Mouse (Mus musculus): ENCODE results near the gene Arid3c. TPM values are rescaled to one million over a fixed set of nuclear protein-coding genes. Genes with fewer than 3 reads are reported as not detected.

The Arid3c gene
- polyA plus RNA-seq, 1 experiment from 2014 or later: not detected

GRCm38 (mm10) chr4:41715082-41715481, 15.9 kb downstream of the Arid3c start:
- Histone ChIP-seq H3K9ac (replicated peaks; ENCODE audit: low read depth, low read length) (no peak overlapping the region), H3K36me3 (ENCODE audit: control insufficient read depth, insufficient read depth, low read length) (peaks cover 39% of the 10 kb centered on the region)
- 81% methylated on average over 8 of the region's 8 CpGs for WGBS

GRCm38 (mm10) chr4:41714276-41714675, 16.7 kb downstream of the Arid3c start:
- Histone ChIP-seq H3K27me3 (ENCODE audit: control insufficient read depth, insufficient read depth, low read length) (no peaks in the 10 kb centered on the region), H3K4me1 (ENCODE audit: control insufficient read depth, insufficient read depth, low read length) (peaks cover 10% of the 10 kb centered on the region; the same call in 1 of the 2 replicates), H3K36me3 (ENCODE audit: control insufficient read depth, insufficient read depth, low read length) (peaks cover 33% of the 10 kb centered on the region), H3K4me3 (ENCODE audit: low read depth, low read length) (peak overlapping the region; percentile 80; the same call in 1 of the 2 replicates), H3K9ac (replicated peaks; ENCODE audit: low read depth, low read length) (no peak overlapping the region), H3K27ac (ENCODE audit: low read length) (no peak overlapping the region), H3K9me3 (ENCODE audit: control insufficient read depth, low read depth, low read length) (no peaks in the 10 kb centered on the region), H3K4me2 (replicated peaks; ENCODE audit: low read depth, low read length) (peak overlapping the region; percentile 91)
- ATAC-seq (ENCODE audit: insufficient number of reproducible peaks, insufficient read depth, low FRiP score, low read depth): no peak
- 22% methylated on average over 8 of the region's 8 CpGs for whole genome bisulfite sequencing

More at GRCm38 (mm10) chr4:41715082-41715481, 15.9 kb downstream of the Arid3c start:
- Histone ChIP-seq H3K4me1 (ENCODE audit: control insufficient read depth, insufficient read depth, low read length) (peaks cover 10% of the 10 kb centered on the region; the same call in 1 of the 2 replicates), H3K4me2 (replicated peaks; ENCODE audit: low read depth, low read length) (no peak overlapping the region), H3K4me3 (ENCODE audit: low read depth, low read length) (no peak overlapping the region), H3K9me3 (ENCODE audit: control insufficient read depth, low read depth, low read length) (no peaks in the 10 kb centered on the region), H3K27ac (ENCODE audit: low read length) (no peak overlapping the region), H3K27me3 (ENCODE audit: control insufficient read depth, insufficient read depth, low read length) (no peaks in the 10 kb centered on the region)
- no peak for ATAC-seq (ENCODE audit: insufficient number of reproducible peaks, insufficient read depth, low FRiP score, low read depth)

GRCm38 (mm10) chr4:41713197-41714067, 17.5 kb downstream of the Arid3c start, which contains the start of gene Rpp25l:
Gene Rpp25l (minus strand): TSS chr4:41713534.
- WGBS: under 1% methylated on average over 61 of the region's 61 CpGs
- no peaks in the 10 kb centered on the region for H3K9me3 ChIP-seq (ENCODE audit: control insufficient read depth, low read depth, low read length)
- ATAC-seq (ENCODE audit: insufficient number of reproducible peaks, insufficient read depth, low FRiP score, low read depth): peak; percentile 73; the same call in 1 of the 2 replicates
- no peaks in the 10 kb centered on the region for H3K27me3 ChIP-seq (ENCODE audit: control insufficient read depth, insufficient read depth, low read length)
- H3K4me1 ChIP-seq (ENCODE audit: control insufficient read depth, insufficient read depth, low read length): peaks cover 10% of the 10 kb centered on the region; the same call in 1 of the 2 replicates
- peak within 1 kb of the TSS; percentile 59; the same call in 1 of the 2 replicates for H3K27ac ChIP-seq (ENCODE audit: low read length)
- peak within 1 kb of the TSS; percentile 86 for H3K9ac ChIP-seq (replicated peaks; ENCODE audit: low read depth, low read length)
- peak within 1 kb of the TSS; percentile 80 for H3K4me3 ChIP-seq (ENCODE audit: low read depth, low read length)
- H3K36me3 ChIP-seq (ENCODE audit: control insufficient read depth, insufficient read depth, low read length): peaks cover 29% of the 10 kb centered on the region
- H3K4me2 ChIP-seq (replicated peaks; ENCODE audit: low read depth, low read length): peak within 1 kb of the TSS; percentile 91

GRCm38 (mm10) chr4:41712421-41713196, 18.3 kb downstream of the Arid3c start:
- no peaks in the 10 kb centered on the region for H3K27me3 ChIP-seq (ENCODE audit: control insufficient read depth, insufficient read depth, low read length)
- peak overlapping the region; percentile 91 for H3K4me2 ChIP-seq (replicated peaks; ENCODE audit: low read depth, low read length)
- H3K9me3 ChIP-seq (ENCODE audit: control insufficient read depth, low read depth, low read length): no peaks in the 10 kb centered on the region
- no peak for ATAC-seq (ENCODE audit: insufficient number of reproducible peaks, insufficient read depth, low FRiP score, low read depth)
- 37% methylated on average over 31 of the region's 31 CpGs for WGBS
- peak overlapping the region; percentile 80 for H3K4me3 ChIP-seq (ENCODE audit: low read depth, low read length)
- H3K4me1 ChIP-seq (ENCODE audit: control insufficient read depth, insufficient read depth, low read length): peaks cover 10% of the 10 kb centered on the region; the same call in 1 of the 2 replicates
- peaks cover 20% of the 10 kb centered on the region; the same call in 1 of the 2 replicates for H3K36me3 ChIP-seq (ENCODE audit: control insufficient read depth, insufficient read depth, low read length)
- peak overlapping the region; percentile 86 for H3K9ac ChIP-seq (replicated peaks; ENCODE audit: low read depth, low read length)
- H3K27ac ChIP-seq (ENCODE audit: low read length): peak overlapping the region; percentile 59; the same call in 1 of the 2 replicates

GRCm38 (mm10) chr4:41711705-41712375, 19.1 kb downstream of the Arid3c start:
- WGBS: 74% methylated on average over 16 of the region's 16 CpGs
- ATAC-seq (ENCODE audit: insufficient number of reproducible peaks, insufficient read depth, low FRiP score, low read depth): no peak

GRCm38 (mm10) chr4:41710229-41710628, 20.7 kb downstream of the Arid3c start:
- Histone ChIP-seq H3K4me2 (replicated peaks; ENCODE audit: low read depth, low read length) (no peak overlapping the region), H3K4me1 (ENCODE audit: control insufficient read depth, insufficient read depth, low read length) (peaks cover 14% of the 10 kb centered on the region), H3K9me3 (ENCODE audit: control insufficient read depth, low read depth, low read length) (no peaks in the 10 kb centered on the region), H3K4me3 (ENCODE audit: low read depth, low read length) (no peak overlapping the region), H3K9ac (replicated peaks; ENCODE audit: low read depth, low read length) (no peak overlapping the region), H3K27ac (ENCODE audit: low read length) (no peak overlapping the region), H3K36me3 (ENCODE audit: control insufficient read depth, insufficient read depth, low read length) (0 out of 2 replicates have a peak, but pooled peaks cover 10% of the 10 kb centered on the region), H3K27me3 (ENCODE audit: control insufficient read depth, insufficient read depth, low read length) (no peaks in the 10 kb centered on the region)
- no peak for ATAC-seq (ENCODE audit: insufficient number of reproducible peaks, insufficient read depth, low FRiP score, low read depth)
- WGBS: 61% methylated on average over 4 of the region's 4 CpGs

More at GRCm38 (mm10) chr4:41711705-41712375, 19.1 kb downstream of the Arid3c start:
- Histone ChIP-seq H3K4me2 (replicated peaks; ENCODE audit: low read depth, low read length) (peak overlapping the region; percentile 91), H3K27me3 (ENCODE audit: control insufficient read depth, insufficient read depth, low read length) (no peaks in the 10 kb centered on the region), H3K4me3 (ENCODE audit: low read depth, low read length) (peak overlapping the region; percentile 80), H3K4me1 (ENCODE audit: control insufficient read depth, insufficient read depth, low read length) (peaks cover 13% of the 10 kb centered on the region), H3K27ac (ENCODE audit: low read length) (no peak overlapping the region), H3K36me3 (ENCODE audit: control insufficient read depth, insufficient read depth, low read length) (peaks cover 15% of the 10 kb centered on the region; the same call in 1 of the 2 replicates), H3K9me3 (ENCODE audit: control insufficient read depth, low read depth, low read length) (no peaks in the 10 kb centered on the region), H3K9ac (replicated peaks; ENCODE audit: low read depth, low read length) (peak overlapping the region; percentile 86; the same call in 1 of the 2 replicates)

- H3K27ac ChIP-seq (ENCODE audit: low read length): no peak overlapping the region
- H3K4me3 ChIP-seq (ENCODE audit: low read depth, low read length): no peak overlapping the region
- no peaks in the 10 kb centered on the region for H3K27me3 ChIP-seq (ENCODE audit: control insufficient read depth, insufficient read depth, low read length)
- 0 out of 2 replicates have a peak, but pooled peaks cover 10% of the 10 kb centered on the region for H3K36me3 ChIP-seq (ENCODE audit: control insufficient read depth, insufficient read depth, low read length)
- no peak overlapping the region for H3K9ac ChIP-seq (replicated peaks; ENCODE audit: low read depth, low read length)
- peaks cover 14% of the 10 kb centered on the region for H3K4me1 ChIP-seq (ENCODE audit: control insufficient read depth, insufficient read depth, low read length)
- no peaks in the 10 kb centered on the region for H3K9me3 ChIP-seq (ENCODE audit: control insufficient read depth, low read depth, low read length)
- WGBS: 34% methylated on average over 8 of the region's 8 CpGs
- no peak overlapping the region for H3K4me2 ChIP-seq (replicated peaks; ENCODE audit: low read depth, low read length)
- ATAC-seq (ENCODE audit: insufficient number of reproducible peaks, insufficient read depth, low FRiP score, low read depth): no peak
These were observed 22.7 kb downstream of the Arid3c start for GRCm38 (mm10) chr4:41708192-41708745.
